In the genomic region with DNA sequence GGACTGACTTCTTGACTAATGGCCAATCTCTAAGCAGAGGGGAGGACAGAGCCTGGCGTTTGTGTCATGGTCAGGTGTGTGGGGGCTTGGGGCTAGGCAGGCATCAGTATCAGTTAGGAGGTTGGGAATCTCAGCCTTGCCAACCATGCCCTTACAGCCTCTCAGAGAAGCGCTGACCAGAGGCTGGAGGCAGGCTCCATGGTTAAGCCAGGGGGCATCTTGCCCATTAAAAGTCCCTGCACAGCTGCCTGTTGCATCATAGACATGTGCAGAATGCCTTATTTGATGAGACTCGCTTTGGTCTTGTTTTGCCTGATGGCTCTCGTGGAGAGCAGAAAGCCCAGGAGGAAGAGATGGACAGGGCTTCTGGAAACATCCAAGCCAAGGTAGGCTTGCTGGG, we compare ENCODE assay signal across 14 mouse cellular contexts. TPM values are rescaled to one million over a fixed set of nuclear protein-coding genes. Genes with fewer than 3 reads are reported as not detected.
DNase-seq lines count a peak whose midpoint lies in the region.
"Had no signal": no experiment of that assay in that cellular context is flagged by ENCODE, and none has a peak within 500 bp of the region (broad histone marks: within the 10 kb centered on the region; RNA-seq: fewer than 3 reads in every experiment).

A gene (plus strand): TSS at position 19 of the 400 bp plus-strand sequence.

- intact Hi-C loops in gastrocnemius, postnatal 14 days (cut with DNase I; ENCODE audit: low total_unique reads): no loop called here

- peak; percentile 18 to 33 for DNase-seq in heart, adult 18-20 months
- DNase-seq in heart, postnatal 4 days: no peak
- peak; percentile 20 for DNase-seq in adipocyte (ENCODE audit: low spot score)
- DNase-seq in gastrocnemius, postnatal 14 days: peak; percentile 63
- DNase-seq in skeletal muscle tissue, adult 2 months (ENCODE audit: low read depth, low spot score): peak; percentile 47
- no peak for DNase-seq in right cerebral cortex, postnatal 36 days (ENCODE audit: low spot score in 2 of 2)
- DNase-seq in layer of hippocampus, adult 9-11 months: no peak
- DNase-seq: adrenal gland, postnatal 10 days; cerebellum, adult 11-12 months; cerebellum, adult 9-10 months; cerebellum, postnatal 25 days; forebrain, postnatal 0 days; kidney, adult 18-20 months had no signal

RNA-seq across cellular contexts. Expression of the gene that starts here (rescaled TPM):
- 1 to 10 TPM; 1.5 to 1.6 TPM for total RNA-seq in heart, adult 18-20 months (2021)
- not detected for total RNA-seq in heart, postnatal 4 days (2021)
- total RNA-seq in gastrocnemius, postnatal 14 days (2021): 10 to 100 TPM; 19.2 to 51.0 TPM
- total RNA-seq: ES-E14; forebrain, postnatal 0 days had no signal

Comparison
In these comparisons a context has a peak if more than half of its experiments do, and no peak if none do; other contexts are left out.
1. RNA of the gene that starts here (total RNA-seq): 19.2 to 51.0 TPM in gastrocnemius, postnatal 14 days; 1.5 to 1.6 TPM in heart, adult 18-20 months and not detected in heart, postnatal 4 days; every median in the first group is over 4 times any median in the second.
2. DNase-seq: peak in heart, adult 18-20 months (2 of 2), adipocyte (single experiment), gastrocnemius, postnatal 14 days (single experiment) and skeletal muscle tissue, adult 2 months (single experiment); none in heart, postnatal 4 days (single experiment), right cerebral cortex, postnatal 36 days (0 of 2) and layer of hippocampus, adult 9-11 months (single experiment).